Mouse (Mus musculus) CH12.LX (cell line): ENCODE data around the gene Sirt4. TPM values are rescaled to one million over a fixed set of nuclear protein-coding genes. Genes with fewer than 3 reads are reported as not detected.

Experiments
- DNase-seq: peaks from one replicate; pipeline ENCODE4 v3.0.0-alpha.2; 2013; ENCODE audit errors: extremely low read depth
- H3K27ac ChIP-seq: 2 replicates; pipeline ENCODE4 v1.5.1; 2012; ENCODE audit warnings: low read depth, mild to moderate bottlenecking, control low read depth, moderate library complexity; ENCODE audit not compliant: insufficient read depth
- H3K27me3 ChIP-seq: replicated peaks from 2 replicates; pipeline ENCODE3; 2012; ENCODE audit warnings: inconsistent platforms
- H3K36me3 ChIP-seq, 2 experiments: replicated peaks in 1 of 2; 2 replicates each; pipeline versions ENCODE3 to v1.6.1; 2012; ENCODE audit warnings: inconsistent platforms in 1 of 2, low read length in 1 of 2, mild to moderate bottlenecking in 1 of 2, mixed read lengths in 1 of 2, moderate library complexity in 1 of 2; ENCODE audit not compliant: control insufficient read depth in 1 of 2, insufficient read depth in 1 of 2
- H3K4me1 ChIP-seq, 2 experiments: 2 replicates each; pipeline ENCODE4 v1.6.1; 2012; ENCODE audit warnings: inconsistent platforms in 1 of 2, moderate library complexity in 1 of 2; ENCODE audit not compliant: insufficient read depth in 2 of 2, control insufficient read depth in 1 of 2
- H3K4me2 ChIP-seq: 2 replicates; pipeline ENCODE4 v1.6.1; 2012; ENCODE audit warnings: low read depth, mild to moderate bottlenecking, control low read depth; ENCODE audit not compliant: poor library complexity, insufficient read depth, severe bottlenecking
- H3K4me3 ChIP-seq, 3 experiments: fragments of 150-350 bp in 1 of 3; sonication (generic) in 1 of 3; replicated peaks in 1 of 3; 2 replicates each; pipeline versions ENCODE3 to v1.5.1; 2011 to 2012; ENCODE audit warnings: low read depth in 2 of 3, low read length in 2 of 3, mild to moderate bottlenecking in 2 of 3, moderate library complexity in 2 of 3, control low read depth in 1 of 3, improper control_type of control experiment in 1 of 3, inconsistent platforms in 1 of 3, mixed read lengths in 1 of 3; ENCODE audit not compliant: poor library complexity in 1 of 3
- H3K79me2 ChIP-seq: replicated peaks from 2 replicates; pipeline ENCODE4 v1.6.1; 2012; ENCODE audit warnings: mild to moderate bottlenecking, moderate library complexity; ENCODE audit not compliant: control insufficient read depth, poor library complexity, insufficient read depth, severe bottlenecking; ENCODE audit errors: extremely low read depth
- H3K9ac ChIP-seq: 2 replicates; pipeline ENCODE4 v1.6.1; 2012; ENCODE audit warnings: low read depth, mild to moderate bottlenecking, control low read depth, moderate library complexity; ENCODE audit not compliant: insufficient read depth
- H3K9me3 ChIP-seq: replicated peaks from 2 replicates; pipeline ENCODE3; 2012; ENCODE audit warnings: low read length, inconsistent platforms, mixed read lengths
- BHLHE40 ChIP-seq: IDR thresholded peaks from 2 replicates; pipeline ENCODE4 v1.6.1; 2011; ENCODE audit warnings: mild to moderate bottlenecking, low read depth, low read length, improper control_type of control experiment
- CHD1 ChIP-seq: IDR thresholded peaks from 2 replicates; pipeline ENCODE4 v1.6.1; 2012; ENCODE audit warnings: low read depth, low read length, improper control_type of control experiment, inconsistent platforms
- CHD2 ChIP-seq: IDR thresholded peaks from 2 replicates; pipeline ENCODE4 v1.6.1; 2011; ENCODE audit warnings: low read length, improper control_type of control experiment
- CTCF ChIP-seq, 2 experiments: IDR thresholded peaks in 1 of 2; conservative IDR thresholded peaks in 1 of 2; 2 replicates each; pipeline ENCODE4 v1.5.1; 2011 to 2012; ENCODE audit warnings: low read depth in 2 of 2, low read length in 2 of 2, improper control_type of control experiment in 1 of 2, inconsistent platforms in 1 of 2, mild to moderate bottlenecking in 1 of 2, moderate library complexity in 1 of 2
- E2F4 ChIP-seq: IDR thresholded peaks from 2 replicates; pipeline ENCODE4 v1.6.1; 2011; ENCODE audit warnings: low read depth, low read length, improper control_type of control experiment; ENCODE audit not compliant: insufficient replicate concordance
- ELF1 ChIP-seq: IDR thresholded peaks from 2 replicates; pipeline ENCODE4 v1.6.1; 2014; ENCODE audit warnings: low read depth, mild to moderate bottlenecking, inconsistent platforms, low read length, improper control_type of control experiment
- EP300 ChIP-seq: IDR thresholded peaks from 2 replicates; pipeline ENCODE4 v1.6.1; 2011; ENCODE audit warnings: low read length, improper control_type of control experiment
- ETS1 ChIP-seq: conservative IDR thresholded peaks from 2 replicates; pipeline ENCODE4 v1.6.1; 2012; ENCODE audit warnings: low read depth, mild to moderate bottlenecking, inconsistent platforms, low read length, improper control_type of control experiment, moderate library complexity
- GABPA ChIP-seq: IDR thresholded peaks from 2 replicates; pipeline ENCODE4 v1.6.1; 2012; ENCODE audit warnings: low read depth, low read length, improper control_type of control experiment, inconsistent platforms; ENCODE audit not compliant: insufficient replicate concordance
- HCFC1 ChIP-seq: IDR thresholded peaks from 2 replicates; pipeline ENCODE4 v1.6.1; 2012; ENCODE audit warnings: low read depth, mild to moderate bottlenecking, inconsistent platforms, low read length, improper control_type of control experiment
- IRF4 ChIP-seq: IDR thresholded peaks from 2 replicates; pipeline ENCODE4 v1.6.1; 2014; ENCODE audit warnings: low read depth, mild to moderate bottlenecking, inconsistent platforms, low read length, improper control_type of control experiment
- JUN ChIP-seq: IDR thresholded peaks from 2 replicates; pipeline ENCODE4 v1.6.1; 2011; ENCODE audit warnings: low read depth, mild to moderate bottlenecking, low read length, improper control_type of control experiment, moderate library complexity; ENCODE audit not compliant: insufficient read depth
- JUND ChIP-seq: conservative IDR thresholded peaks from 2 replicates; pipeline ENCODE4 v1.6.1; 2011; ENCODE audit warnings: low read depth, low read length, improper control_type of control experiment
- KAT2A ChIP-seq: IDR thresholded peaks from 2 replicates; pipeline ENCODE4 v1.6.1; 2012; ENCODE audit warnings: low read length, improper control_type of control experiment, inconsistent platforms; ENCODE audit not compliant: insufficient replicate concordance
- MAFK ChIP-seq: IDR thresholded peaks from 2 replicates; pipeline ENCODE4 v1.6.1; 2011; ENCODE audit warnings: low read length, improper control_type of control experiment; ENCODE audit not compliant: insufficient replicate concordance
- MAX ChIP-seq: IDR thresholded peaks from 2 replicates; pipeline ENCODE4 v1.6.1; 2011; ENCODE audit warnings: low read length, improper control_type of control experiment
- MEF2A ChIP-seq: IDR thresholded peaks from 2 replicates; pipeline ENCODE4 v1.6.1; 2014; ENCODE audit warnings: low read depth, mild to moderate bottlenecking, inconsistent platforms, low read length, improper control_type of control experiment, borderline replicate concordance
- MXI1 ChIP-seq: IDR thresholded peaks from 2 replicates; pipeline ENCODE4 v1.6.1; 2011; ENCODE audit warnings: mild to moderate bottlenecking, low read depth, low read length, improper control_type of control experiment
- MYC ChIP-seq: IDR thresholded peaks from 2 replicates; pipeline ENCODE4 v1.6.1; 2011; ENCODE audit warnings: low read depth, mild to moderate bottlenecking, improper control_type of control experiment, low read length
- NELFE ChIP-seq: IDR thresholded peaks from 2 replicates; pipeline ENCODE4 v1.6.1; 2011; ENCODE audit warnings: low read depth, low read length, improper control_type of control experiment
- NRF1 ChIP-seq: IDR thresholded peaks from 2 replicates; pipeline ENCODE4 v1.6.1; 2014; ENCODE audit warnings: low read depth, mild to moderate bottlenecking, inconsistent platforms, low read length, improper control_type of control experiment, moderate library complexity
- PAX5 ChIP-seq: IDR thresholded peaks from 2 replicates; pipeline ENCODE4 v1.6.1; 2012; ENCODE audit warnings: low read length, inconsistent platforms, mixed read lengths
- POLR2A ChIP-seq: IDR thresholded peaks from 2 replicates; pipeline ENCODE4 v1.6.1; 2011; ENCODE audit warnings: low read depth, mild to moderate bottlenecking, improper control_type of control experiment, low read length
- POLR2AphosphoS2 ChIP-seq: IDR thresholded peaks from 2 replicates; pipeline ENCODE4 v1.6.1; 2011; ENCODE audit warnings: low read depth, low read length, improper control_type of control experiment
- RAD21 ChIP-seq: IDR thresholded peaks from 2 replicates; pipeline ENCODE4 v1.6.1; 2011; ENCODE audit warnings: low read depth, mild to moderate bottlenecking, low read length, improper control_type of control experiment, moderate library complexity
- RCOR1 ChIP-seq: conservative IDR thresholded peaks from 2 replicates; pipeline ENCODE4 v1.6.1; 2012; ENCODE audit warnings: low read depth, mild to moderate bottlenecking, inconsistent platforms, low read length, improper control_type of control experiment
- SIN3A ChIP-seq: IDR thresholded peaks from 2 replicates; pipeline ENCODE4 v1.6.1; 2012; ENCODE audit warnings: low read length, improper control_type of control experiment, inconsistent platforms
- SMC3 ChIP-seq: IDR thresholded peaks from 2 replicates; pipeline ENCODE4 v1.6.1; 2011; ENCODE audit warnings: low read depth, low read length, improper control_type of control experiment
- TBP ChIP-seq: conservative IDR thresholded peaks from 2 replicates; pipeline ENCODE4 v1.6.1; 2011; ENCODE audit warnings: low read depth, low read length, improper control_type of control experiment
- TCF12 ChIP-seq: IDR thresholded peaks from 2 replicates; pipeline ENCODE4 v1.6.1; 2014; ENCODE audit warnings: low read depth, mild to moderate bottlenecking, inconsistent platforms, low read length, improper control_type of control experiment
- UBTF ChIP-seq: IDR thresholded peaks from 2 replicates; pipeline ENCODE4 v1.6.1; 2012; ENCODE audit warnings: low read depth, mild to moderate bottlenecking, inconsistent platforms, low read length, improper control_type of control experiment, moderate library complexity
- USF1 ChIP-seq: IDR thresholded peaks from 2 replicates; pipeline ENCODE4 v1.6.1; 2014; ENCODE audit warnings: low read depth, mild to moderate bottlenecking, inconsistent platforms, low read length, improper control_type of control experiment
- USF2 ChIP-seq: conservative IDR thresholded peaks from 2 replicates; pipeline ENCODE4 v1.6.1; 2011; ENCODE audit warnings: low read depth, low read length, improper control_type of control experiment
- ZC3H11A ChIP-seq: IDR thresholded peaks from 2 replicates; pipeline ENCODE4 v1.6.1; 2012; ENCODE audit warnings: low read depth, mild to moderate bottlenecking, inconsistent platforms, low read length, improper control_type of control experiment
- ZKSCAN1 ChIP-seq: IDR thresholded peaks from 2 replicates; pipeline ENCODE4 v1.6.1; 2012; ENCODE audit warnings: low read depth, inconsistent platforms, low read length, improper control_type of control experiment, borderline replicate concordance
- ZMIZ1 ChIP-seq: IDR thresholded peaks from 2 replicates; pipeline ENCODE4 v1.6.1; 2012; ENCODE audit warnings: low read depth, mild to moderate bottlenecking, inconsistent platforms, low read length, improper control_type of control experiment
- ZNF384 ChIP-seq: IDR thresholded peaks from 2 replicates; pipeline ENCODE4 v1.6.1; 2012; ENCODE audit warnings: low read depth, low read length, improper control_type of control experiment, inconsistent platforms
- dilution Hi-C: fragments of 300-500 bp; cut with MboI; formaldehyde crosslinking; loops from 2 replicates; pipeline ENCODE4 v1.14.3; 2020; ENCODE audit warnings: low sequenced_read_pairs; ENCODE audit not compliant: extremely low pct_unique_long_range_greater_than_20kb, extremely low pct_ligation_motif_present
- in situ Hi-C: fragments of 300-500 bp; cut with MboI; formaldehyde crosslinking; loops from 3 replicates; pipeline ENCODE4 v1.14.3; 2019; ENCODE audit warnings: low sequenced_read_pairs, low pct_ligation_motif_present, low pct_unique_long_range_greater_than_20kb, mixed read lengths
- polyA plus RNA-seq: library from polyadenylated mRNA; unstranded; fragments of >175 nt; gene quantifications from 2 replicates; pipeline ENCODE4 v1.2.1, GENCODE M21; 2012; ENCODE audit warnings: low read depth; ENCODE audit not compliant: insufficient read length
- total RNA-seq, 2 experiments: library from RNA; depleted of rRNA; stranded (reverse); fragments of 300-350 nt in 1 of 2; fragments of >200 nt in 1 of 2; gene quantifications; 2 replicates each; pipeline ENCODE4 v1.2.3; 2012 to 2014

The Sirt4 gene
- 16.7 and 18.0 TPM in 2 replicates for total RNA-seq (2012; rRNA removed)
- total RNA-seq (2014; rRNA removed): 8.2 and 10.0 TPM in 2 replicates
- 13.3 and 15.3 TPM in 2 replicates for polyA plus RNA-seq

DNA sequence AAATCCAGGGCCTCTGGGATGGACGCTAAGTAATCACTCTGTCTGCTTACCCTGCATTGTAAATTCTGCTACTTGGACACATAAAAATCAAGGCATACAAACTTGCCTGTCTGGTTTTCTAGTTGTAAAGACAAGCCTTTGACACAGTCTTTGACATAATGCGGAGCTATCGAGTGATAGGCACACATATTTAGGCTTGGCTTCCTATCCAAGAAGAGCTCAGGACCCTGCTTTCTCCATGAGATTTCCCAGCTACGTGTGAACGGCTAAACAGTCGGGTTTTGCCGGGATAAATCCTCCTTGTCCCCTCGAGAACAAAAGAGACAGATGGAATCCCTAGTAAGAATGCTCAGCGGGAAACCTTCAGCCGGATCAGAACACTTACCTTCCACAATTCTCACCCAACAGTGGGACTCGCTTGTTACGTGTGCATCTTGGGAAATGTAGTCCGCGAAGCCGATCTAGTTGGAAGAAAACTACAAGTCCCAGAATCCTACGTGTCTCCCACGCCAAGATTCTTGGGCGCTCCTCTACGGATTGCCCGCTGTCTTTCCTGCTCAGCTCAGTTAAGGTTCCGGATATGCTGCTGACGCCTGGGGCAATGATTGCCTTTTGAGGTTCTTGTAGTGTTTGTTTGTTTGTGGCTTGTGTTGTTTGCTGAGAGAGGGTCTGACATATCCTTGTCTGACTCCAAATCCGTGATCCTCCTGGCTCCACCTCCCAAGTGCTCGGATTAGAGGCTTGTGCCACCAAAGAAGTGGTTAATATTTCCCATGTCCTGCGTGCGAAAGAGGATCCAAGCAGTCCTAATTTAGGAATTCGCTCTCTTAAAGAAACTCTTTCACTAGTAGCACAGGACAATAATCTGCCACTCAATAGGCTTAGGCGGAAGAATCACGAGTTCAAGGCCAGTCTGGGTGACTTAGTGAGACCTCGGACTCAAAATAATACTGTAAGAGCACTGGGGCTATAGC, at the start of gene Sirt4:
Gene Sirt4, minus strand, starts transcription at position 779 of the 974 bp plus-strand sequence.
- peak; percentile 97 for DNase-seq
- peak within 1 kb of the TSS; percentile 99 for H3K4me2 ChIP-seq
- no peaks in the 10 kb centered on the region for H3K27me3 ChIP-seq
- no peaks in the 10 kb centered on the region for H3K79me2 ChIP-seq
- H3K4me3 ChIP-seq: peak within 1 kb of the TSS; percentile 71 to 88 (median 82)
- H3K4me1 ChIP-seq: peaks cover 0 to 26% of the 10 kb centered on the region in 2 experiments; a peak in 2 of 4 replicates
- peaks cover 18 to 33% of the 10 kb centered on the region in 2 experiments for H3K36me3 ChIP-seq
- no peaks in the 10 kb centered on the region for H3K9me3 ChIP-seq
- in situ Hi-C loops (no loop called here), dilution Hi-C loops (no loop called here)
- H3K27ac ChIP-seq: peak within 1 kb of the TSS; percentile 50; the same call in 1 of the 2 replicates
- H3K9ac ChIP-seq: peak within 1 kb of the TSS; percentile 98
- no peak for TF ChIP-seq EP300
- TF ChIP-seq MYC: peak; percentile 84
- TF ChIP-seq USF1: no peak
- TF ChIP-seq E2F4: peak; percentile 31; the same call in 1 of the 2 replicates
- no peak for TF ChIP-seq JUN
- TF ChIP-seq NELFE: peak; percentile 64
- TF ChIP-seq MAX: no peak
- TF ChIP-seq UBTF: no peak
- TF ChIP-seq GABPA: peak; percentile 84; the same call in 1 of the 2 replicates
- TF ChIP-seq CTCF (conservative IDR thresholded peaks at IDR 0.05 in 1 of 2, IDR thresholded peaks at IDR 0.05 in 1 of 2; ENCODE audit: low read depth in 2 of 2, low read length in 2 of 2): no peak
- no peak for TF ChIP-seq BHLHE40
- TF ChIP-seq MXI1: peak; percentile 50; the same call in 1 of the 2 replicates
- no peak for TF ChIP-seq ZKSCAN1
- no peak for TF ChIP-seq USF2
- peak; percentile 92 for TF ChIP-seq TBP
- TF ChIP-seq SIN3A: peak; percentile 82
- no peak for TF ChIP-seq ZNF384
- TF ChIP-seq TCF12: peak; percentile 62; the same call in 1 of the 2 replicates
- TF ChIP-seq KAT2A: peak; percentile 98
- no peak for TF ChIP-seq CHD1
- no peak for TF ChIP-seq ETS1
- no peak for TF ChIP-seq ZC3H11A
- no peak for TF ChIP-seq JUND
- TF ChIP-seq MAFK: no peak
- TF ChIP-seq RAD21: no peak
- no peak for TF ChIP-seq PAX5
- TF ChIP-seq NRF1: no peak
- TF ChIP-seq IRF4: peak; percentile 78
- no peak for TF ChIP-seq SMC3
- TF ChIP-seq CHD2: 0 out of 2 replicates have a peak, but pooled peaks have one; percentile 34
- no peak for TF ChIP-seq MEF2A
- TF ChIP-seq RCOR1: no peak
- no peak for TF ChIP-seq ZMIZ1
- TF ChIP-seq POLR2A: peak; percentile 78
- peak; percentile 84; the same call in 1 of the 2 replicates for TF ChIP-seq POLR2AphosphoS2
- peak; percentile 85 for TF ChIP-seq ELF1
- peak; percentile 99 for TF ChIP-seq HCFC1
